Mouse (Mus musculus): Measurements from ENCODE around the gene Gpld1.

- TF ChIP-seq CTCF (IDR thresholded peaks at IDR 0.05; ENCODE audit: control insufficient read depth, insufficient read depth, insufficient read length) (no peak), USF1 (IDR thresholded peaks at IDR 0.05; ENCODE audit: low read depth) (no peak), MYOD1 (IDR thresholded peaks at IDR 0.05; ENCODE audit: control insufficient read depth, insufficient read length, low read depth) (no peak)
These were observed 64.2 kb downstream of the Gpld1 start for GRCm38 (mm10) chr13:25007115-25007514.
